Mouse (Mus musculus): ENCODE measurements at regions not wholly inside any gene's neighbourhood (a gene's known extent, or its start where the extent isn't known, plus 50 kb on each side); places are given as distances from the start of the nearest gene placed in this dataset.

DNA sequence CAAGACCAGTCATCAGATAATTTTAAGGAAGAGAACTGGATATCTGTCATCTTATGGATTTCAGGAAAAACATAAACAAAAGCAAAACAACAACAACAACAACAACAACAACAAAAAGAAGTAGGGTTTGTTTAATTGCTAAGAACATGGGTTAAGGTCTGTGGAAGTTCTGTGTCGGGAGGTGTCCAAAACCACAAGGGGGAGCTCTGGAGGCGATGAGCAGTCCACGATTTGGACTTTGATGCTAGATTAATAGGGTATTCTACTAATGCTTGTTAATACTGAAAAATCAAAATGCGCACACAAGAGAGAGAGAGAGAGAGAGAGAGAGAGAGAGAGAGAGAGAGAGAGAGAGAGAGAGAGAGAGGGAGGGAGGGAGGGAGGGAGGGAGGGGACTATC, 692.0 kb upstream of the Car10 start:
- TF ChIP-seq CTCF (IDR thresholded peaks at IDR 0.05; ENCODE audit: borderline replicate concordance, extremely low read depth, insufficient read depth, insufficient read length), result peak; percentile 66
- no peak for TF ChIP-seq POLR2A (IDR thresholded peaks at IDR 0.05; ENCODE audit: borderline replicate concordance, extremely low read depth, insufficient read depth, insufficient read length, poor library complexity, severe bottlenecking)
